Mouse (Mus musculus): ENCODE measurements around the gene Ppp1r15a. TPM values are rescaled to one million over a fixed set of nuclear protein-coding genes. Genes with fewer than 3 reads are reported as not detected.
"Not testable (repeated sequence)": the region's sequence is repeated elsewhere in the genome, so short reads cannot be mapped to it uniquely, and the experiment has no call there.

Gene Ppp1r15a
- total RNA-seq, 2 experiments from 2014 or later = 36.9 to 45.1 TPM

GRCm38 (mm10) chr7:45520605-45521004 lies 5.5 kb downstream of the Ppp1r15a start:
- DNase-seq (ENCODE audit: low spot score in 2 of 2) = no peak

- no peak for DNase-seq (ENCODE audit: low spot score in 2 of 2)
These were observed 6.5 kb downstream of the Ppp1r15a start for GRCm38 (mm10) chr7:45519345-45520120.

DNA sequence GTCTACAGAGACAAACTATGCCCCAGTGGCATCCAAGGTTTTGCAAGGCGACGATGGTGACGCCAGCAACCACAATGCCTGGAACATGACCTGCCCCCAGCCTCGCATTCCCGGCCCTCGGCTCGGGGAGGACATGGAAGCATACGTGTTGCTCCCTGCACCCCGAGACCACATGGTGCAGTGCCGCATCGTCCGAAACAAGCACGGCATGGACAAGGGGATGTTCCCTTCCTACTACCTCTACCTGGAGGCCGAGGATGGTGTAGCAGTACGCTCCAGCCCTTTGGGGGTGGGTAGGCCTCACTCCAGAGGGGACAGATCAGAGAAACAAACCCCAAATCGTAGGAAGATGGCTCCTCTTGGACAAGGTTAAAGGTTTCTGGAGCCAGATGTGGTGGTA lies 7.5 kb downstream of the Ppp1r15a start:
- DNase-seq (ENCODE audit: low spot score in 2 of 2) = no peak

- DNase-seq (ENCODE audit: low spot score in 2 of 2) = not testable (repeated sequence)
These were observed 9.2 kb downstream of the Ppp1r15a start for GRCm38 (mm10) chr7:45516846-45517245.

DNA sequence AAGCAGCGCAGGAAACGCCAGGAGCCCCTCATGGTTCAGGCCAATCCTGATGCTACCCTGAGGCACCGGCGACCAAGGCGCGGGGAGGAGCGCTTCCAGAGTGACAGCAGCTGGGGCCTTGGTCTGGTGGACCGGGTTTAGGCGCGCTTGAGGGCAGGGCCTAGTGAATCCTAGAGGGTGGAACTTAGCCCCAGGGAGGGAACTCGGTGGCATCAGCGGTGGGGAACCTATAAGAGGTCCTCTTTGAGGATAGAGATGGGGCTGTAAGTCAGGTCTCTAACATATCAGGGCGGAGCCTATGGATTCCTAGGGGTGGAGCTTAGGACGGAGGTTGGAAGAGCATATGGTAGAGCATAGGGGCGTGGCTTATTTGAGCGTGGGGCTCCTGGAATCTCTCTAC lies 10.6 kb downstream of the Ppp1r15a start:
- no peak for DNase-seq (ENCODE audit: low spot score in 2 of 2)

- no peak for DNase-seq (ENCODE audit: low spot score in 2 of 2)
These were observed 11.7 kb downstream of the Ppp1r15a start for GRCm38 (mm10) chr7:45514411-45514810.

DNA sequence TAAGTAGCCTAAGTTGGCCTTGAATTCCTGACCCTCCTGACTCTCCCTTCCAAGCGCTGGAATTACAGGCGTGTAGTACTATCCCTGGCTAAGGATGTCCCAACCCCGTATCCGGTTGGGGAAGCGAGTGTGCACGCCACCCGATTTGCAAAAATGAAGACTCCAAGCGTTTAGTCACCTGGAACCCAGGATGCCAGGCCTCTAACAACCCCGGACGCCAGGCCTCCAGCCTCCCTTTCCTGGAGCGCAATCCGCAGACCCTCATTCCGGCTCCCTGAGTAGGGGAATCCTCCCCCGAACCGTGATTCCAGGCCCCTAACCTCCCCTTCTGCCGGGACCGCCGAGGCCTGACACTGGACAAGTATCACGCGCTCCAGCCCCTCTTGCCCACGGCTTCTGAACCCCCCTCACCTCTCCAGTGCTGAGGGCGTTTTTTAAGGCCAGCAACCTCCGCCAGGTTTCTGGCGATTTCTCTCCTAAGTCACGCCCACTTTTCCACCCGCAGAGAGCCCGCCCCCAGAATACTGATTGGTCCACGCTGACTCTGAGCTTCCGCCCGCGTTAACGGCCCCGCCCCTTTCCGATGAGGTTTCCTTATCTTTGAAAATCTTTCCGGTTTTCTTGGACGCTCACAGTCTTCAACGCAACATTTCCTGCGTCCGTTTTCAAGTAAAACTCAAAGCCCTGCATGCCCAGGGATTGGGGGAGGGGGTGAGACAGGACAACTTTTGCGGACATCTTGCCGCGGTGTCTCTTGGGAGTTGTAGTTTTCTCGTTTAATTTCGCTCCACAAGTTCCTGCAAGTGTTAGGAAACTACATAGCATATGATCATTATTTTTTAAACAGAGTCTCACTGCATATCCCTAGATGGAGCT lies 15.9 kb downstream of the Ppp1r15a start, which contains the start of gene Nucb1:
Gene Nucb1 (minus strand): TSS at position 495 of the 876 bp plus-strand sequence.
- DNase-seq (ENCODE audit: low spot score in 2 of 2) = peak; percentile 66 to 81

DNA sequence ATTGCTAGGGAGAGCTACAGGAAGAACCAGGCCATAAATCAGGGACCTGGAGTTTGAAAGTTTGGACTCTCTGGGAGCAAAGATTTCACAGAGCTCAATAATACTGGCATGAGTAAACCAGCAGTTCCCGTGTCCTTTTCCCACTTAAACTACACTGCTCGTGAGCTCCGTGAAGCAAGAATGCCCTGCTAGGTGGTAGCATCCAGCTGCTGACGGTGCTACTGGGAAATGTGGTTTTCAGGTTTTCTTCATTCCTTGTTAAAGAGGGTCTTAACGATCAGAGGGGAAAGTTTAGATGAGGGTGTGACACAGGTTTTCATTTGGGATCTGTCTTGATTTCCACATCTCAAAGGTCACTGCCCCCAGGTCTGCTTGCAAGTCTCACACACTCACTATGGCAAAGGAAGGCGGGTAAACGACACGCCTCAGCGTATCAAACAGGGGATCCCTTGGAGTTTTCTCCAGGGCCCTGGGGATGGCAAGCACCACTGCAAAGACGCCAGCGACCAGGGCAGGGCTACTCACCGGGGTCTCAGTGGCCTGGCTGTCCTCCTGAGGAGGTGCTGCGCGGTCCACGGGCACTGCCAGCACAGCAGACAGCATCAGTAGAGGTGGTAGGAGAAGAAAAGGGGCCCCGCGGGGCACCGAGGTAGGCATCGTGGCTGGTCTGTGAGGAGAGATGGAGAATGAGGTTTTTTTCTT lies 16.7 kb downstream of the Ppp1r15a start:
- DNase-seq (ENCODE audit: low spot score in 2 of 2) = no peak

- no peak for DNase-seq (ENCODE audit: low spot score in 2 of 2)
These were observed 17.5 kb downstream of the Ppp1r15a start for GRCm38 (mm10) chr7:45508561-45508960.

DNA sequence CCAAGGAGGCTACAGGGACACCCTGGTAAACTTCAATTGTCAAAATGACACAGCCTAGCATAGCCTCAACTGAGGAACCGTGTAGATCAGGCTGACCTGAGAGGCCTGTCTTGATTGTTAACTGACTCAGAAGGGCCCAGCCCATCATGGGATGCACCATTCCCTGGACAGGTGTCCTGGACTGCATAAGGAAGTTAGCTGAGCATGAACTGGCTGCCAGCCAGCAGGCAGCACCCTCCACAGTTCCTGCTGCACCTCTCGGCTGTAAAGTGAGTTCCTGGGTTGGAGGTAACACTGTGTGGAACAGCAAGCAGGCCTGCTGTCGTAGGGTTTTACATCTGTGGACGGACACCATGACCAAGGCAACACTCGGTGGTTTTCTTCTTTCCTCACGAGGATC lies 18.5 kb downstream of the Ppp1r15a start:
- DNase-seq (ENCODE audit: low spot score in 2 of 2) = no peak

DNA sequence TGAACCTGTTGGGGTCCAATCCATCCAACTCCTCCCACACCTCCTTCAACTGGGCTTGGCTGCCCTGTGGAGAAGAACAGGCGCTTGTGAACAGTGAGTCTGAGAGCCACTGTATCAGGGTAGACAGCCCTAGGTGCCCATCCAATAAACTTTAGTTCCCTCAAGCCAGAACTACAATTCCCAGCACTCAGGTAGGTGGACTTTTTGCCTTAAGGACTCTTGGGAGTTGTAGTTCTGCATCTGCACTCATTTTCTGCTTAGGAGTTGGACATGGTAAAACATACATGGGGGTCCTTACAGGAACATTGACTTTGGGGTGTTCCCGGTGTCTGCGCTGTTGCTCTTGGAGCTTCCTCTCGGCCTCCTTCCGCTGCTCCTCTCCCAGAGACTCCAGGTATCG lies 27.6 kb downstream of the Ppp1r15a start:
- DNase-seq (ENCODE audit: low spot score in 2 of 2) = no peak

GRCm38 (mm10) chr7:45494548-45494947 lies 31.5 kb downstream of the Ppp1r15a start:
- DNase-seq (ENCODE audit: low spot score in 2 of 2) = no peak

DNA sequence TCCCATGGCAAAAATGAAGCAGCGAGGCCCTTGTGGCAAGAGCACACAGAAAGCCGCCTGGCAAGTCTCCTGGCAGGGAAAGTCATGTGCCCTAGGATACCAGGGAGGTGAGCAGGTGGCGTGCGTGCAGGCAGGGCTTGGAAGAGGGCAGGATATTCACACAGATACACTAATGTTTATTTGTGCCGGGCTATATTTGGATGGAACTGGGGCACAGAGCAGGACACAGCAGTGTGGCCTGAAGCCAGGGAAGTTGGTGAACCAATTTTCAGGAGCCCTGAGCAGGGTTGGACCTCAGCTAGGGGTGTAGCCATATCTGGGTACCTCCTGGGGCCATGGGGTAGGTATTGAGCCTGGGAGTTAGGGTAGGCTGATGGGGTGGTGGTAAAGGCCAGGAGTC lies 33.1 kb downstream of the Ppp1r15a start:
- no peak for DNase-seq (ENCODE audit: low spot score in 2 of 2)

- no peak for DNase-seq (ENCODE audit: low spot score in 2 of 2)
These were observed 33.7 kb downstream of the Ppp1r15a start for GRCm38 (mm10) chr7:45492225-45492844.

DNA sequence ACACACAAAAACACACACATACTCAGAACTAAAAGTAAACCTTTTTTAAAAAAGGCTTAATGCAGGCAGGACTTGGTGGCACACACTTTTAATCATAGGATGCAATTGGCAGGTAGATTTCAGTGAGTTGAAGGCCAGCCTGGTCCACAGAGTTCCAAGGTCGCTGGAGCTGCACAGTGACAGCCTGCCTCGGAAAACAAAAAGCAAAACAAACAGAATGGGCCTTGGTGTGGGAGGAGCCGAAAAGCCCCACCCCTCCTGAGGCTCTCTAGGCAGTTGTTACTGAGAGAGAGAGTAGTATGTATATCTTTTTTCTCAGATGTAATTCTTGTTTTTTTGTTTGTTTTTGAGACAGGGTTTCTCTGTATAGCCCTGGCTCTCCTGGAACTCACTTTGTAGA lies 34.8 kb downstream of the Ppp1r15a start:
- no peak for DNase-seq (ENCODE audit: low spot score in 2 of 2)

GRCm38 (mm10) chr7:45490822-45491221 lies 35.2 kb downstream of the Ppp1r15a start:
- DNase-seq (ENCODE audit: low spot score in 2 of 2) = no peak

DNA sequence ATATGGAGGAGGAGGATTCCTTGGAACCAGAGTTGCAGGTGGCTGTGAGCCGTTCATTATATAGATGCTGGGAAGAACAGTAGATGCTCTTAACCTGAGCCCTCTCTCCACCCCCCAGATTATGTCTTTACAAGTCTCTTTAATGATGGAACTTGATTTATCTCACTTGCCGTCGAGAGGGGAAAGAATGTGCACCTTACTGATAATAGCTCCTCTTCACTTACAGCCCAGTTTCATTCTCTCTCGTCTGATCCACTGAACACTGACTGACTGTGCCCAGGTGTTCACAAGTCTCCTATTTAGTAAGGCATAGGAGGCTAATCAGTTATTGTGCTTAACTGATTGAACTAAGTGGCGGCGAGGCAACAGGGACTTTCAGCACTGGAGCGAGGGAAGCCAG lies 36.5 kb downstream of the Ppp1r15a start:
- DNase-seq (ENCODE audit: low spot score in 2 of 2) = no peak

GRCm38 (mm10) chr7:45488293-45489204 lies 37.5 kb downstream of the Ppp1r15a start, which contains the start of gene Dhdh:
Dhdh (minus strand) TSS chr7:45488805.
- DNase-seq (ENCODE audit: low spot score in 2 of 2) = peak in 1 of 2 experiments; percentile 60

- no peak for DNase-seq (ENCODE audit: low spot score in 2 of 2)
These were observed 38.2 kb downstream of the Ppp1r15a start for GRCm38 (mm10) chr7:45487861-45488292.
